Mouse (Mus musculus) retina, embryonic 14.5 days (tissue): ENCODE measurements around the gene Cct8l1.

Experiments
- DNase-seq: peaks from one replicate; pipeline ENCODE4 v3.0.0-alpha.2; 2015; ENCODE audit warnings: low spot score

Gene Cct8l1

GRCm38 (mm10) chr5:25529529-25530421, 13.9 kb downstream of the Cct8l1 start:
- DNase-seq: peak; percentile 100

GRCm38 (mm10) chr5:25530629-25531028, 14.8 kb downstream of the Cct8l1 start:
- DNase-seq: no peak

DNA sequence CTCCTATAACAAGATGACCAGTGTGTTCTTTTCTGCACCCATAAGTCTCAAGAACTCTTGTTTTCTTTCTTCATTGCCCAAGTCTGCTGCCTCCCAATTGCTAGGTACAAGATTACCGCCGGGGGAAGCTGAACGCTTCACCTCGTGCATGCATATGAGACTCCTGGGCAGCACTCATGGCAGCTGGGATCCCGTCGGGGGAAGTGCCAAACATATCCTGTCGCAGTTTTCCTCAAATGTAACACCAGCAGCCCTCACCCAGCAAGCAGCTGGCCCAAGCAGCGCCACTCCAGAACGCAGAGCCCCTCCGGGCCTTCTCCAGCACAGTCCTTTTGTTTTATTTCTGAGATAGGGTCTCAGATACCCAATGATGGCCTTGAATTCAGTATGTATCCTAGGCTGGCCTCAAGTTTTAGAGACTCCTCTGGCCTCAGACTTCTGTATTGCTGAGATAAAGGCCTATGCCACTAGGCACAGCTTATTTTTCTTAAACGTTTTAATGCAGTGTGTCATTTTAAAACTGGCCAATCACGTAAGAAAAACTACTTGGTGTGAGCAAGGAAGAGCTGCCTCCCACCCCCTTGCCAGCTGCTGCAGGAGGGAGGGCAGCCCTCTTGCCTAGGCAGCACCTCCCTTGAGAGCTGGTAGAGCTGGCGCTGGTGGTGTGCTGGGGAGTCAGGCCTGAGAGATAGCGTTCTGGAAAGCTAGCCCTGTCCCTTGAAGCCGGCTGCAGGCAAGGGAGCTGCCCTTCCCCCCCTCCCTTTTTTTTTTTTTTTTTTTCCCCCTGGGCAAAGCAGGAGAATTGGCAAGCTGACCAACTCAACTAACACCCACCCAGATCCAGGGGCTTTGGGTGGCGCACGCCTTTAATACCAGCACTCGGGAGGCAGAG, 16.6 kb downstream of the Cct8l1 start:
- no peak for DNase-seq

GRCm38 (mm10) chr5:25533298-25533697, 17.4 kb downstream of the Cct8l1 start:
- DNase-seq: no peak

DNA sequence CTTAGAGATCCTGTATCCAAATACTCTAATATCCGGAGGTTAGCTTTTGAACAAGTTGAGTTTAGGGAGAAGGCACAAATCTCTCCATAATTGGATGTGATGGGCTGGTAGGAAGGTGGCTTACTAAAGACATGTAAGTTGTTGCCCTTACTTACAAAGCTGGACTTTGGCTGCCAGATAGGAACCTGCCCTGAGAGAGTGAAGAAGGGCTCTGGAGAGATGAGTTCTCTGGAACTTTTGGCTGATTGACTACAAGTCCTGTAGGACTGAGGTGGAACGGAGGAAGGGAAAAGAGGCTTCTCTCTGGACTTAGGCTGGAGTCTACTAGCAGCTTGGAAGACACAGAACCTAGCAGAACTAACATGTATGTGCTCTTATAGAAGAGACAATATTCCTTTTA, 19.7 kb downstream of the Cct8l1 start:
- DNase-seq: no peak

GRCm38 (mm10) chr5:25536451-25536850, 20.6 kb downstream of the Cct8l1 start:
- DNase-seq: no peak

GRCm38 (mm10) chr5:25536921-25537409, 21.1 kb downstream of the Cct8l1 start:
- no peak for DNase-seq

GRCm38 (mm10) chr5:25540412-25540811, 24.5 kb downstream of the Cct8l1 start:
- no peak for DNase-seq

DNA sequence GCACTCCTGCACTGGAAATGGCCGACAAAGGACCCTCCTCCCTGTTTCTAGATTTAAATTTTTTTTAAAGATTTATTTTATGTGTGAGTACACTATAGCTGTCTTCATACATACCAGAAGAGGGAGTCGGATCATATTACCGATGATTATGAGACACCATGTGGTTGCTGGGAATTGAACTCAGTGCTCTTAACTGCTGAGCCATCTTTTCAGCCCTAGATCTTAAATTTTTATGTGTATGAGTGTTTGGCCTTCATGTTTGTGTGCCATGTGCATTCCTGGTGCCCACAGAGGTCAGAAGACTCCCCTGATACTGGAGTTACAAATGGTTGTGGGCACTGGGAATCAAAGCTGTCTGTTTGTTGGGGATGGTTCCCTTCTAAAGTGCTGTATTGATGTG, 25.1 kb downstream of the Cct8l1 start:
- no peak for DNase-seq

- no peak for DNase-seq
These were observed 25.8 kb downstream of the Cct8l1 start for GRCm38 (mm10) chr5:25541661-25542060.

DNA sequence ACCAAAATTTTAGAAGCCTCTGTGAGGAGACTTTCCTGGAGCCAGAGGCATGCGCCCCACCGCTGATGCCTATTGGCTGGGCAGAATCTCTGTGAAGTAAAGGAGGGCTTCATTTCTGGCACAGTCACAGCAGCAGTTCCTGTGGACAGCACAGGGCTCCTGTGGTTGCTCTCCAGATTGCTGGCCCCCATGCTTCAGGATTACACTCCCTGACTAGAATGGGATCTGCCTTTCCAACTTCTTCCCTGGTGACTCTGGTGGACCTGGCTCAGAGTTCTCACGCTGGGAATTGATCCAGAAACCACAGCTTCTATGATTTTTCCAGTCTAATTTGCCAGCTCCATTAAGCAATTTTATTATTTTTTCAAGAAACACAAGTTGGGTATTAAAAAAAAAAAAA, 28.2 kb downstream of the Cct8l1 start:
- no peak for DNase-seq

DNA sequence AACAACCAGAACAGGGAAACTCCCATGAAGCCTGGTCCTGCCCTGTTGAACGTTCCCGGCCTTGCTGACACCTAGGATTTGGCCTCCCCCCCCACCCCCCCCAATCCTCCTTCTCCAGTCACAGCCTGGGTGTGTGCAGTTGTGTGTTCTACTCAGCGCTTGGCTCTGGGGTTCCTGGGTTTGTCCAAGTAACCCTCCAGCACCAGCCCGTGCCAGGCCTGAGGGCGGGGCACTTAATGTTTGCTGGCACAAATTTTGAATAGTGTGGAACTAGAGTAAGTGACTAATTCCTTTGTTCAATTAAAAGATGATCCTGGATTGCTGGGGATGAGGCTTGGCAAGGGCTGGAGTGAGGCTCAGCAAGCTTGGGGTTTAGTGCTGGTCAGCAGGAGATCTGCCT, 28.7 kb downstream of the Cct8l1 start:
- DNase-seq: no peak

- DNase-seq: no peak
These were observed 31.0 kb downstream of the Cct8l1 start for GRCm38 (mm10) chr5:25546912-25547311.

DNA sequence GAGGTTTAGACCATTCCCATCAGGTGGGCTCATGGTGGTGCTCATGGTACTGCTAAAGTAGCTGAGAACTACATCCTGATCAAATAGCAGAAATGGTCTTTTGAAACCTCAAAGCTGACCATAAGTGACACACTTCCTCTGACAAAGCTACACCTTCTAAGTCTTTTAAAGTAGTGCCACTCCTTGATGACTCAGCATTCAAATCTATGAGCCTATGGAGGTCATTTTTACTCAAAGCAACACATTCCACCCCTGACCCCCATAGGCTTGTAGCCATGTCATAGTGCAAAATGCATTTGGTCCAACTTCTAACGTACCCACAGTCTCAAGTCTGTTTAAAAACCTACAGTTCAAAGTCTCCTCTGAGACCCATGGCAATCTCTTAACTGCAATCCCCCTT, 35.0 kb downstream of the Cct8l1 start:
- no peak for DNase-seq

DNA sequence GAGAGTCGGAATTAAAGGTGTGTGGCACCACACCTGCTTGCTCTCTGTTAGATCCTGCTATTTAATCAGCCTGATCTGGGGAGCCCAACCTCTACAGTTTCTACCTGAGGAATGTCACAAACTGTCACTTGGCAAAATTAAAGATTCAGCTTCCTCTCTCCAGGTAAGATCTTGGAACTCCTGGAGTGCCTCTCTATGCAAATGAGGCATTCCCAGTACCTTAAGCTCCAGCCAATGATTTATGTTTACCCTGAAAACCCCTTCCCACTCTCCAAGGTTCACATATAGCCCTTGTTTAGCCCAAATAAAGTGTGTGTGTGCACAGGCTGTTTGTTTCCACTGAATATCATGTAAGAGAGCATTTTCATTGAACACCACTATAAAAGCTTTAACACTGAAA, 38.3 kb downstream of the Cct8l1 start:
- DNase-seq: no peak

- no peak for DNase-seq
These were observed 38.8 kb downstream of the Cct8l1 start for GRCm38 (mm10) chr5:25554689-25555088.

DNA sequence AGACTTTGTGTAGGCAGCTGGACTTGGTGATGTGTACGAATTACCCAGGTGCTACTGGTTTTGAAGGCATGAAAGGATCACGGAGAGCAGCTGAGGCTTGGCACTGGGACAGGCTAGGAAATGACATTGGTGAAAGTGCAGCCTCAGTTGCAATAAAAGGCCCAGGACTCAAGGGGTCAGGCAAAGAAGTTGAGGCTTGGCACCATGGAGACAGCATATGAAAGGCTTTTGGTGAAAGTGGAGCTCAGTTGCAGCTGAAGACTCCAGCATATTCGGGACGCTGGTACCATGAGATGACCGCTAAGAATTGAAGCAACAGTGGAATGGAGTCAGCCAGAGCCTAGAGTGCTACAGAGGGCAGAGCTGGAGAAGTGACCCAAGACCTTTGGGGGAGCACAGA, 39.8 kb downstream of the Cct8l1 start:
- no peak for DNase-seq

GRCm38 (mm10) chr5:25556363-25556762, 40.5 kb downstream of the Cct8l1 start:
- no peak for DNase-seq
